Mouse (Mus musculus) retina, embryonic 14.5 days (tissue): ENCODE measurements around the gene Nat14.
"Not testable (repeated sequence)": the region's sequence is repeated elsewhere in the genome, so short reads cannot be mapped to it uniquely, and the experiment has no call there.

ENCODE experiments used
- DNase-seq: peaks from one replicate; pipeline ENCODE4 v3.0.0-alpha.2; 2015; ENCODE audit warnings: low spot score

Nat14 gene

DNA sequence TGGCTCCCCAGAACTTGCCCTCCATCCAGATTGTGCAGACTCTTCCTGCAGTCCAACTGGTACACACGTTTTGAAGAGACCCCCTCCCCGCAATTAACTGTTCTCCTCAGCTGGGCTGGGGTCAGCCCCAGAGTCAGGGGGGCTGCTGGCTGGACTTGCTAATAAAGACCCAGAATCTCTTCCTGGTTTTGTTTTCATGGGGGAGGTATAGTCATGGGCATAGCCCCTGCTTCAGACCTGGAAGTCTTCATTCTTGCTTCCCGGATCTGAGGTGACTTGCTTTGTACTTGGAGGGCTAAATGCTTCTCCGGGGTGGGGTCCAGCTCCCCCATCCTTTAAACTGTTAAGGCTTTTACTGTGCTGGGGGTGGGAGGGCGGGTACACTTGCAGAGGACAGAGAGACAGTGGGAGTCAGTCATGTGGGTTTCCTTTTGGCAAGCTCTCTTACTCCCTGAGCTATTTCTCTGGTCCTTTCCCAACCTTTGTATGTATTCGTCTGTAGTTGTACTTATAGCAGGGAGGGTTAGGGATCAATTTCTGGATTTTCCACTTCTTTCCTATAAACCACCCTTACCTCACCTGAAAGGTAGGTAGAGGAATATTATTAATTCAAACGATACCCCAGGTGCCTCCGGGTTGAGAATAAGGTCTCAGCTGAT is at the start of gene Nat14:
TSS of gene Nat14 (plus strand) at position 205 of the 659 bp plus-strand sequence.
- DNase-seq, result no peak

DNA sequence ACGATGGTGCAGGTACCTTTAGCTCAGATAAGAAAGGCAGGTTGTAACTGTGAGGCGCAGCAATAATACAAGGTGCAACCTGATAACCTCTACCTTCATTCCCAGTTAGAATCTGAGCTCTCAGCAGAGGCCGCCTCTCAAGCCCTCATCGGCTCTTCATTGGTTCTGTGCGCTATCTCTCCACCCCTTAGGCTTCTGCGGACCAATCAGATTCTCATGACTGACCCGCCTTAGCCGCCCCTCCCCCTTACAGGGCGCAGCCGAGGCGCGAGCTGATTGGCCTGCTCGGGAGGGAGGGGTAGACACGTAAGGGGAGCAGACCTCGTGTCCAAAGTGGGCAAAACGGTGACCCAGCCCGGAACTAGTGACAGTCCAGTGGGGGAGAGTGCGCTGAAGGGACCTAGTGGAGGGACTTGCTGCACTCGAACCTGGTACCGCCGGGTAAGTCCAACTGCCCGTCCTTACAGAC is 45.0 kb upstream of the Nat14 start, which contains the start of gene Isoc2a:
TSS of gene Isoc2a (plus strand) at position 401 of the 469 bp plus-strand sequence.
- DNase-seq, result peak; percentile 94

DNA sequence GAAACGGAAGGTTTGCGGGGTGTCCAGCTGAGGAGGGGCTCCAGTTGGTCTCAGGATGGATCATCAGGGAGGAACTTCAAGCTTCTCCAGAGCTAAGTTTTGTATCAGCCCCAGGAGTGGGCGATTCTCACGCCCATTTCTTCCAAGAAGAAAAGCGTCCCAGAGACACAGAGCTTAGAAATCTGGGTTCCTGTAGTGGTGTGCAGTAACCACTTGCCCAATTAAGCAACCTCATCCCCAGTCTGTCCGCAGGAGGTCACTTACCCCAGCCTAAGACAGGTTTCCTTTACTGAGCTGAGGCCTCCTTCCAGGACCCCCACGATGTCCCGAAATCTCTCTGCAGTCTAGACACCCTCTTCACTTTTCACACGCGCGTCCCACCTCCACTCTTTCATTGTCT is 44.6 kb upstream of the Nat14 start:
- no peak for DNase-seq

DNA sequence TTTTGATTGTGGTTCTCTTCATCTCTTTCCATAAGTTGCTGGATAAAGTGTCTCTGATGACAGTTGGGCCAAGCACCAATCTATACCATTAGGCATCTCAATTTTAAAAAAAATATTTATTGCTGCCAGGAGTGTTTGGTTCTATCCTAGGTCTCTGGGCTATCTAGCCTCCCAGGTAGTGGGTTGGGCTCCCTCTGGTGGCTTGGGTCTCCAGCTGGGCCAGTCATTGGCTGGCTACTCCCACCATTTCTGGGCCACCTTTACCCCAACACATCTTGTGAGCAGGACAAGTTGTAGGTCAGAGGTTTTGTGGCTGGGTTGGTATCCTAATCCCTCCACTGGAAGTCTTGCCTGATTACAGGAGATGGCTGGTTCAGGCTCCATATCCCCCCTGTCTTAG is 43.6 kb upstream of the Nat14 start:
- no peak for DNase-seq

DNA sequence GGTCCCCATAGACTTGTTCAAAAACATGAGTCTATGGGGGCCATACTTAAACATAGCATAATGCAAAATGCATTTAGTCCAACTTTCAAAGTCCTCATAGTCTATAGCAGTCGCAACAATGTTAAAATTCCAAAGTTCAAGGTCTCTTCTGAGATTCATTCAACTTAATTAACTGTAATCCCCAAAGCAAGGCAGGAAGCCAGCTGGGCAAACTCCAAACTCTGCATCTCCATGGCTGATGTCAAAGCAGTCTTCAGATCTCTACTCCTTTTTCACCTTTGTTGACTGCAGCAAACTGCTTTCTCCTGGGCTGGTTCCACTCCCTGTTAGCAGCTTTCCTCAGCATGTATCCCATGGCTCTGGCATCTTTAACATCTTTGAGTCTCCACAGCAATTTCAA is 42.8 kb upstream of the Nat14 start:
- not testable (repeated sequence) for DNase-seq

DNA sequence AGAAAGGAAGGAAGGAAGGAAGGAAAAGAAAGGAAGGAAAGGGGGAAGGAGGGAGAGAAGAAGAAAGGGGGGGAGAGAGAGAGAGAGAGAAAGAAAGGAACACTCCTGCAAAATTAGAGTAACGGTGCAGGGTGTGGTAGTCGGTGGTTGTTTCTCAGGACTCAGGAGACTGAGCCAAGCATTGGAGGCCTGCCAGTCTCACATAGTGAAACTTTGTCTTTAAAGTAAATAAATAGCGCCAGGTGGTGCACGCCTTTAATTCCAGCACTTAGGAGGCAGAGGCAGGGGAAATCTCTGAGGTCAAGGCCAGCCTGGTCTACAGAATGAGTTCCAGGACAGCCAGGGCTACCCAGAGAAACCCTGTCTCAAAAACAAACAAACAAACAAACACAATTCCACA is 35.1 kb upstream of the Nat14 start:
- DNase-seq, result no peak

DNA sequence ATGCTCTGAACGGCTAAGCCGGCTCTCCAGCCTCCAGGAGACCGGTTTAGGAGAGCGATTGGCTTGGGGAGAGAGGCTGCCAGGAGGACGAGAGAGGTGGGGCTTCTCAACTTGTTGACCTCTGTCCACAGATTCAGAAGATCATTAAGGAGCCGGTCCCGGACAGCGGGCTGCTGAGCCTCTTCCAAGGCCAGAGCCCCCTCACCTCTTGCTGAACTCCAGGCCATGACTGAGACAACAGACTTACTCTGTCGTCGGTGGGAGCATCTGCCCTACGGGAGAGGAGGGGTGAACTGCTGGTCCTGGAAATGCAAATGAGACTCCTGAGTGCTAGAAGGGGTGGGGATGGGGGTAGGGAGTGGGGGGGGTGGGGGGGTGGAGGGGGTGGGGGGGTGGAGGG is 26.6 kb upstream of the Nat14 start:
- no peak for DNase-seq

DNA sequence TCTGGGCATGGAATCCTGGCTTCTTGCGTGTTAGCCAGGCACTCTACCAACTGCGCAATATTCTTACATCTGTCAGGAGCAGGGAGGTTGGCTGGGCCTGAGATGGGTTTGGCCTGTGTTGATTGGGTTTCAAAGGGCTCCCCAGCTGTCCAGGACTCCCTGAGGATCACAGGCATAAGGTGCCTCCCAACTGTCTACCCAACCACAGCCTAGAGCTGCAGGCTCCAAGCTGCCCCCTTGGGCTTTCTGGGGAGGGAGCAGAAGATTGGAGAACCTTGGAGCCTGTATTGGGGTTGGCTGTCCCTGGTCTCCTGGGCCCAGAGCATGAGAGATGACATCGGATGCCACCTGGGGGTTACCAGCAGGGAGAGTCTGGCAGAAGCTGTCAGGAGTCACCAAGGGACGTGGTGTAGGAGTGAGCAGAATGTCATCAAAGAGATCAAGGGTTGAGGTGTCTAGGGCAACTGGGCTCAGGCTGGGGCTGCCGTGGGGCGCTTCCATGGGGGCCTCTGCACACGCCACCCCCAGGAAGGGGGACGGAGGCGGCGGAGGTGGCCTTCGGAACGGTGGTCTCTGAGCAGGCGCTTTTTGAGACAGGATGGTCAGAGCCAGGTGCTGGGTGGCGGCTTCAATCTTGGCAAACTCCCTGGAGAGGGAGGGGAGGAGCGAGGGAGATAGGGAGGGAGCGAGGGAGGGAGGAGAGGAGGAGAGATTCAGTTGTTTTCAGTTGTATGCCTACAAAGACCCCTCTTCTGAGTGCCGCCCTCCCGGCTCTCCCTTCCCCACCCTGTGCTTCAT is 22.8 kb upstream of the Nat14 start:
- peak; percentile 28 for DNase-seq

DNA sequence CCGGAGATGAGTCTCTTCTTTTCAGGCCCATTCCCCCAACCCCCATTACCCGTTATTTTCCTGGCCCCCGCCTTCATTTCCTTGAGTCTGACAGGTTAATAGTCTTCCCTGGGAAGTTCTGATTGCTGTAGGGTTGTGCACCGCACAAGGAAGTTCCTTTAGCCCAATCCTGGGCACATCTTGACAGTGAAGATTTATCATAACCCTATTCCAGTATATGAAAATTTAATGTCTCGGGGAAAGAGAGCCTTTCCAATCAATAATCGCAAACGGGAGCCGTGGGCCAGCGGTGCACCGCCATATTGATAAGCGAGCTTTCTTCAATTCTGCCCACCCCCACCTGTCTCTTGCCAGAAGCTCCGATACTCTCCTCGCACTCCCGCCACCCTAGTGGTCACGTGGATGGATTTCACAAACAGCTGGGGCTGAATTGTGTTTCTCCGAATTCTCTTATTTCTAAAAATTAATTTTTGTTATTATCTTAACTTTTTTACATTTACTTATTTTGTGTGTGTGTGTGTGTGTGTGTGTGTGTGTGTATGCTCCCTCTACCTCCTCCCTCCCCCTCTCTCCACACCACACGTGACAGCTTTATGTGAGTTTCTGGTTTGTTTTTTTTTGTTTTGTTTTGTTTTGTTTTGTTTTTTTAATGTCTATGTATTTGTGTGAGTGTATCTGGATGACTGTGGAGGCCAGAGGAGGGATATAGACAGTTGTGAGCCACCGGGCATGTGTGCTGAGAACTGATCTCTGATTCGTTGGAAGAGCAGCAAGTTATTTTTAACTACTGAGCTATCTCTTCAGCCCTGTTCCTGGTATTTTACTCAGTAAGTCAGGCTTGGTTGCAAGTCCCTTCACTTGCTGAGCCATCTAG is 21.9 kb upstream of the Nat14 start:
- peak; percentile 44 for DNase-seq

DNA sequence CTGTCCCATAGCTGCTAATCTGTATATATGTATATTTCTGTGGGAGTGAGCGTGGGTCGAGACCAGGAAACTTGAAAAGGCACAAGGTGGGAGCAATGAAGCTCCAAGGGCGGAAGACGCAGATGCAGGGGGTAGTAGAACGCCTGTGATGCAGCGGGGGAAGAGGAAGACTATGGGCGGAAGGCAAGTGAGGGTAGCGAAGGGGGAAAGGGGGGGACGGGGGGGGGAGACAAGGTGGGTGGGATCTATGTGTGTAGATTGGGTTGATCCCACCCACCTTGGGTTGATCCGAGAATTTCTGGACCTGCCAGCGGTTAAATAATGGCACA is 21.3 kb upstream of the Nat14 start:
- no peak for DNase-seq

DNA sequence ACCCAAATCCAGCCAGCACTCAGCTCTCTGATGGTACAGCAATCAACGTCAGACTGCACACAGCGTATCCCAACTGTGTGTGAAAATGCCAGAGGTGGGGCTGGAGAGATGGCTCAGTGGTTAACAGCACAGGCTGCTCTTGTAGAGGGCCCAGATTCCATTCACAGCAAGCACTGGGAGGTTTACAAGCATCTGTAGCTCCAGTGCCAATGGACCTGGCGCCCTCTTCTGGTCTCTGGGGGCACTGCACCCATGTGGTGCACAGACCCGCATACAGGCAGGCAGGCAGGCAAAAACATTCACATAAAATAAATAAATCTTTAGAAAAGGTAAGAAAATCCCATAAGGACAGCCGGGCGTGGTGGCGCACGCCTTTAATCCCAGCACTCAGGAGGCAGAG is 20.7 kb upstream of the Nat14 start:
- peak; percentile 44 for DNase-seq

DNA sequence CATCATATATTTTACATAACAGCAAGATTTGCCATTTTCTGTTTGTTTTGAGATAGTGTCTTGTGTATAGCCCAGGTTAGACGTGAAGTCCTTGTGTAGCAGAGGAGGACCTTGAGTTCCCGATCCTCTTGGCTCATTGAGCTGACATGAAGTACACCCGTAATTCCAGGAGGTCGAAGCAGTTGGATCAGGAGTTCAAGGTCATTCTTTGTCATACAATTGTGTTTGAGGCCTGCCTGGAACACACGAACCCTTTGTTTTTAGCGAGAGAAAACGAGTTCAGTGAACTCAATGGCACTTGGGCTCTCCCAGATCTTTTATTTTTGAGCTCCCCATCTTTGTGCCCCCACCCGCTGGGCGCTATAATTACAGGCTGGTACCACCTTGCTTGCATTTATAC is 19.4 kb upstream of the Nat14 start:
- DNase-seq, result no peak

DNA sequence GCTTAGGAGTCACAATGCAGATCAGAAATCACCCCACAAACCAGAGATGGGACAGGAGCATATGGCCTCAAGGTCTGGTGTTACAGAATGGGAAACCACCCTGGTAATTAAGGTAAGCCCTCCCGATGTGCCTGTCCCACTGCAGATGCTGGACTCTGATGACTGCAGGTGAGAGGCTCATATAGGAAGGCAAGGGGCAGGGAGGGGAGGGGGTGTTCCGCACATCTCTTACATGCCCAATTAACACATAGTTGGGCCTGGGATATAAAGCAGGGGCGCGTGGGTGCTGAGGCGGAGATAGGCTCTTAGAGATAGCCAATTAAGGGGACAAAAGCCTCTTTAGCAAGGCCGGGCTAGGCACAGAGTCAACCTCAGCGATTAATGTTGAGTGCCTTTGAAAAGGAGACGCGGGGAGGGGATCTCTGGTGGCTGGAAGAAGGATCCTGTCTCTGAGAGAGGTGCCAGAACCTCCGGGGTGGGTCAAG is 15.3 kb upstream of the Nat14 start, which contains the start of gene Gm36210:
TSS of gene Gm36210 (minus strand) at position 51 of the 485 bp plus-strand sequence.
- DNase-seq, result no peak

DNA sequence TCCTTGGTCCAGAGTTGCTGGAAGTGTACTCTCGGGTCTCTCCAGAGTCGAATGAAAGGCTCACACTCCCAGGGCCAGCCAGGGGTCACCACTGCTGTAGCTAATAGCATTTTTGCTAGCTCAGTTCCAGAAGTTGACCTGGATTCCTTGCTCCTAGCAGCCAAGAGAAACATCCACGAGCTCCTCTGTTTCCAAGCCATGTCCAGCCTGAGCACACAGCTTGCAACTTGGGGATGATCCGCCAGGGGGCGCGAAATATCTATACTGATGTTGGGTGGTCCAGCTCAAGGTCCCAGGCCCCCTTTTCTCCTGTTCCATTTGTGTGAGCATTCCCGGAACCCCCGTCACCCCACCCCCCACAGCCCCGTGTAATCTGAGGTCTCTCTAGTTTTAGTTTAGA is 10.3 kb upstream of the Nat14 start:
- peak; percentile 90 for DNase-seq

DNA sequence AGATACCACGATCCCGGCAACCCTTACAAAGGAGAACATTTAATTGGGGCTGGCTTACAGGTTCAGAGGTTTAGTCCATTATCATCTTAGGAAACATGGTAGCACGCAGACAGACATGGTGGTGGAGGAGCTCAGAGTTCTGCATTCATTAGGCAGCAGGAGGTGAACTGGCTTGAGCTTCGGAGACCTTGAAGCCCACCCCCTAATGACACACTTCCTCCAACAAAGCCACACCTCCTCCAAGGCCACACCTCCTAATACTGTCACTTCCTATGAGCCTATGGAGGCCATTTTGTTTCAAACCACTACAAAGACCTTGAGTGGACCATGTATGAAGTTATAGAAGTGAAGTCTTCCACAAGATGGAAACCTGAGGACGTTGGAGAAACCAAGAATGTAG is 9.6 kb upstream of the Nat14 start:
- DNase-seq, result no peak

DNA sequence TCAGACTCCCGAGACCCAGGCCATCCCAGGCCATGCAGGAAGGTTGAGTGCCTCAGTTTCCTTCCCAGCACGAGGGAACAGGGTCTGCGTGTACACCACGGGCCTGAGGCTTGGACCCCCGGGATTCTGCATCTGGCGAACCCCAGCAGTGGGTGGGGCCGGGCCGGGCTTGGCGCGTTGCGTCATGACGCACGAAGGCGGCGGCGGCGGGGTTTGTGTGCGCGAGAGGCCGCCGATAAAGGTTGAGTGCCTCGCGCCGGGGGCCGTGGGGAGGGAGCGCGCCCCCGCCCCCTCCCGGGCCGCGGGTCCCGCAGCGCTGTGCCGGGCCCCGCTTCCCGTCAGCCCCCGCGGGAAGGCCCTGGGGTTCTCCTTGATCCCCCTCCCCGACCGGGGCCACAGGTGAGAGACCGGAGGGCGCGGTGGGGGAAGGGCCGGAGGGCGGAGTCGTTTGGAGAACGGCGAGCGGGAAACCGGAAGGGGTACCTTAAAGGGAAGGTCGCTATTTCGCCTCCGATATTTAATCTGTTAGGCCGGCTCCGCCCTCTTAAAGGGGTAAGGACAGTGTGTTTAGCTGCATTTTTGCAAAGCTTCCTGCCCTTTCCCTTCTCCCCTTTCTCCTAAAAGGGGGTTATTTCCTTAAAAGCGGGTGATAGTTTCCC is 6.7 kb upstream of the Nat14 start, which contains the start of gene Zfp628:
TSS of gene Zfp628 (plus strand) at position 211 of the 659 bp plus-strand sequence.
- DNase-seq, result peak; percentile 100

DNA sequence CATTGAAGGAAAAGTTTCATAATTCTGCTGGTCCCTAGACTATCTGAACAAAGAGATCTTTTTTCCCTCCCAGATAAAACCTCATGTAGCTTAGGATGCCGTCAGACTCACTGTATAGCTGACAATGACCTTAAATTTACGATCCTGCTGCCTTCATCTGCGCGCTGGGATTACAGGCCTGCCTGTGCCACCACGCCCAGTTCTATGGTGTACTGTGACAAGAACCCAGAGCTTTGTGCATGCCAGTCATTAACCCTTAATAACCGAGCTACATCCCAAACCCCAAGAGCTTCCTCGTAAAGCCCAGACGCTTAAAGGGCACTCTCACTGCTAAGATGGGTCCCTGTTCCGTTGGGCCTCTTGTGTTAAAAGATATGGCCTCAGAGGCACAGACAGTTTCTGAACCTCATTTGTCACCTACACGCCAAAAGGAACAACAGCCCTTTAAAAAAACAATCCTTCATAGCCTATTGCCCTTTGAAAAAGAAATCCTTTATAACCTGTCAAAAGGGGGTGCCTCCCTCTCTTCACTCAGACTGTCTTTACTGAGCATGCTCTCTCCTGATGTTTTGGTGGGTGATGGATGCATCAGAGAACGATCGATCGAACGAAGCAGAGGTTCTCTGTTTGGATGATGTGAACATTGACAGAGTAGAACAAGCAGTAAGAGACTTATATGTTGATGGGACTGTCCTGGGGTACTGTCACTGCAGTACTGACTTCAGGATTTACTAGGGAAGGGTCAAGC is 6.0 kb upstream of the Nat14 start:
- peak; percentile 35 for DNase-seq

DNA sequence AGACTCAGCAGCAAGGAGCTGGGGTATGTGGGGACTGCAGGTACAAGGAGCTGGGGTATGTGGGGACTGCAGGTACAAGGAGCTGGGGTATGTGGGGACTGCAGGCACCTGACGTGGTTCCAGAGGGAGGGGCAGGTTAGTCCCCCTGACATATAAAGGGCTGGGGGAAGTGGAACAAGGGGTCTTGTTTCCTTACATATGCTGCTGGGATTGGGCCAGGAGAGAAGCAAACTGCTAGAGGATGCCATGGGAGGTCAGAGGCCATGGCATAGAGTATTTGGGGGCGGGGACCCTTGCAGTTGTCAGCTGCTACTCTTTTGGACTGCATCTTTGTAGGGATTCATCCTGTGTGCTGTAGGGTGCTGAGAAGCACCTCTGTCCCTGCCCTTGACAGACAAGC is 4.3 kb upstream of the Nat14 start:
- DNase-seq, result no peak

DNA sequence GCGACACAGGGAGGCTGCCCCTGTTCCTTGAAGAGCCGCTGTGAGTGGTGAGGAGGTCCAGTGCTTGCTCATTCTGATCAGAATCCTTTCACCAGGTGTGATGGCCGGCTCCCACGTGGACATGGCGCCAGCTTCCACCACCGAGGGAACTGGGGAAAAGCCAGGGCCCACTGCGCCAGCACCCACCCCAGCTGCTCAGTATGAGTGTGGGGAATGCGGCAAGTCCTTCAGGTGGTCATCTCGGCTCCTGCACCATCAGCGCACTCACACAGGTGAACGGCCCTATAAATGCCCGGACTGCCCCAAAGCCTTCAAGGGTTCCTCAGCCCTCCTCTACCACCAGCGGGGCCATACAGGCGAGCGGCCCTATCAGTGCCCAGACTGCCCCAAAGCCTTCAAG is 3.1 kb upstream of the Nat14 start:
- no peak for DNase-seq

DNA sequence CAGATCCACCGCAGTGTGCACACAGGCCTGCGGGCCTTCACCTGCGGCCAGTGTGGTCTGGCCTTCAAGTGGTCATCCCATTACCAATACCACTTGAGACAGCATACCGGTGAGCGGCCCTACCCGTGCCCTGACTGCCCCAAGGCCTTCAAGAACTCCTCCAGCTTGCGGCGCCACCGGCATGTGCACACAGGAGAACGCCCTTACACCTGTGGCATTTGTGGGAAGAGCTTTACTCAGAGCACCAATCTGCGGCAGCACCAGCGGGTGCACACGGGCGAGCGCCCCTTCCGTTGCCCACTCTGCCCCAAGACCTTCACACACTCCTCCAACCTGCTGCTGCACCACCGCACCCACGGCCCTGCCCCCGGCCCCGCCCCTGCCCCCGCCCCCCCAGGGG is 2.7 kb upstream of the Nat14 start:
- no peak for DNase-seq

DNA sequence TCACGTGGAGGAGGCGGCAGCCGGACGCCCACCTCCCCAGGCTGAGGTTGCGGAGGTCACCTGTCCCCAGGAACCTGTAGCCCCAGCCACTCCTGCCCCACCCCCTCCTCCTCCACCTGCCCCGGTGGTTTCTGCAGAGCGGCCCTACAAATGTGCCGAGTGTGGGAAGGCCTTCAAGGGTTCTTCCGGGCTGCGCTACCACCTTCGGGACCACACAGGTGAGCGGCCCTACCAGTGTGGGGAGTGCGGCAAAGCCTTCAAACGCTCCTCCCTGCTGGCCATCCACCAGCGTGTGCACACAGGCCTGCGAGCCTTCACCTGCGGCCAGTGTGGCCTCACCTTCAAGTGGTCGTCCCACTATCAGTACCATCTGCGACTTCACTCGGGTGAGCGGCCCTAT is 1.9 kb upstream of the Nat14 start:
- no peak for DNase-seq
